Comparison of ENCODE assay signal across 11 mouse cellular contexts in the genomic region with DNA sequence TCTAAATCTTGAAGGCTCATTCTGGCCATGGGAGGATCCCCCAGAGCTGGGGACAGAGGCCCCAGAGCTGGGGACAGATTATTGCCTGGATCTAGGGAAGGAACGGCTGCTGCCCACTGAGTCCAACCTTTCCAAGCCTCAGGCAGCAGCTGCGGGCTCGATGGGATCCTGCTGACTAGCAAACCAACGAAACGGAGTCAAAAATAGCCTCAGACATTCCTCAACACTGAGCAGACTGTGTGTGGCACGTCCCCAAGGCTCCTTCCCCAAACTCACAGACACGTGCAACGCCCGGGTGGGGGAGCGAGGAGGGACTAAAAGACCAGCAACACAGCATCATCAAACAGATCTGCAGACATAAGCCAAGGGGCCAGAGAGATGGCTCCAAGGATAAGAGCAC. TPM values are rescaled to one million over a fixed set of nuclear protein-coding genes. Genes with fewer than 3 reads are reported as not detected.
A peak's percentile ranks its signal among the peaks of the same experiment; 100 is the strongest.
DNase-seq lines count a peak whose midpoint lies in the region; ATAC-seq and TF ChIP-seq lines count a peak whose summit lies in the region.
"Had no signal": no experiment of that assay in that cellular context is flagged by ENCODE, and none has a peak within 500 bp of the region (broad histone marks: within the 10 kb centered on the region; RNA-seq: fewer than 3 reads in every experiment).

No protein-coding gene starts in this region.

- H3K9me3 ChIP-seq in kidney, embryonic 15.5 days (replicated peaks) = no peaks in the 10 kb centered on the region
- H3K9me3 ChIP-seq: embryonic facial prominence, embryonic 12.5 days; hindbrain, embryonic 13.5 days had no signal

- intact Hi-C loops in left cerebral cortex, postnatal 25 days (cut with DNase I) = no loop called here

- no peak for TF ChIP-seq CTCF in bone marrow macrophage, adult 2 months (IDR thresholded peaks at IDR 0.05; ENCODE audit: low read depth, low read length)

- peak; percentile 91 for DNase-seq in heart, adult 11 months
- no peak for DNase-seq in heart, adult 9 months (ENCODE audit: low spot score in 2 of 2)
- peak; percentile 48 to 59 for DNase-seq in frontal cortex, postnatal 25 days (ENCODE audit: low spot score in 2 of 2)
- DNase-seq in left cerebral cortex, postnatal 25 days (ENCODE audit: low spot score in 2 of 2) = peak; percentile 66 to 92
- no peak for DNase-seq in adrenal gland, postnatal 14 days
- no peak for DNase-seq in c-Kit-positive CD71-positive TER-119-positive erythroid progenitor cells, embryonic 14.5 days (ENCODE audit: low spot score)

- no peak for ATAC-seq in kidney, embryonic 15.5 days (replicated peaks; ENCODE audit: low FRiP score)

- H3K27ac ChIP-seq in bone marrow macrophage, adult 2 months (ENCODE audit: insufficient read depth, low read depth, low read length) = peak overlapping the region; percentile 18
- H3K27ac ChIP-seq in kidney, embryonic 15.5 days = no peak overlapping the region
- H3K27ac ChIP-seq: embryonic facial prominence, embryonic 12.5 days; hindbrain, embryonic 13.5 days had no signal

- peaks cover 18% of the 10 kb centered on the region for H3K4me1 ChIP-seq in bone marrow macrophage, adult 2 months (ENCODE audit: control insufficient read depth, insufficient read depth, low read length)
- H3K4me1 ChIP-seq in kidney, embryonic 15.5 days = no peaks in the 10 kb centered on the region
- H3K4me1 ChIP-seq: embryonic facial prominence, embryonic 12.5 days; hindbrain, embryonic 13.5 days had no signal

- 74% methylated on average over 10 of the region's 10 CpGs for WGBS in kidney, embryonic 15.5 days

- TF ChIP-seq POLR2A in bone marrow macrophage, adult 2 months (IDR thresholded peaks at IDR 0.05; ENCODE audit: borderline replicate concordance, low read depth, low read length) = no peak

- no peak overlapping the region for H3K4me3 ChIP-seq in bone marrow macrophage, adult 2 months (ENCODE audit: insufficient read depth, low read length)
- no peak overlapping the region for H3K4me3 ChIP-seq in kidney, embryonic 15.5 days (replicated peaks)
- H3K4me3 ChIP-seq: embryonic facial prominence, embryonic 12.5 days; hindbrain, embryonic 13.5 days had no signal

- no peak overlapping the region for H3K9ac ChIP-seq in kidney, embryonic 15.5 days
- H3K9ac ChIP-seq: embryonic facial prominence, embryonic 12.5 days; hindbrain, embryonic 13.5 days had no signal

- peaks cover 8% of the 10 kb centered on the region; the same call in 1 of the 2 replicates for H3K27me3 ChIP-seq in kidney, embryonic 15.5 days

- no peaks in the 10 kb centered on the region for H3K36me3 ChIP-seq in kidney, embryonic 15.5 days
- H3K36me3 ChIP-seq: embryonic facial prominence, embryonic 12.5 days; hindbrain, embryonic 13.5 days had no signal

- H3K4me2 ChIP-seq in kidney, embryonic 15.5 days = no peak overlapping the region
- H3K4me2 ChIP-seq: embryonic facial prominence, embryonic 12.5 days; hindbrain, embryonic 13.5 days had no signal

RNA-seq across cellular contexts. Expression of a gene that starts 14.1 kb away (rescaled TPM):
- not detected in 2 replicates for polyA plus RNA-seq in bone marrow macrophage, adult 2 months (2012; ENCODE audit: insufficient read depth, insufficient read length, missing spikeins)
- total RNA-seq in left cerebral cortex, postnatal 25 days (2021) = under 1 TPM; 0.34 to 0.57 TPM
- not detected in 2 replicates for polyA plus RNA-seq in kidney, embryonic 15.5 days (2015; fragmentation: Nextera tagmentation; extraction: Ambion mirVana)
- total RNA-seq in adrenal gland, postnatal 14 days (2021) = not detected in 2 replicates
- total RNA-seq: layer of hippocampus, postnatal 36 days had no signal
- polyA plus RNA-seq: embryonic facial prominence, embryonic 12.5 days; hindbrain, embryonic 13.5 days had no signal

RNA-seq across cellular contexts. Expression of a gene that starts 24.3 kb away (rescaled TPM):
- polyA plus RNA-seq in bone marrow macrophage, adult 2 months (2012; ENCODE audit: insufficient read depth, insufficient read length, missing spikeins) = 24.8 and 27.5 TPM in 2 replicates
- total RNA-seq in left cerebral cortex, postnatal 25 days (2021) = under 1 TPM; 0.71 to 0.73 TPM
- 14.4 and 15.3 TPM in 2 replicates for polyA plus RNA-seq in kidney, embryonic 15.5 days (2015; fragmentation: Nextera tagmentation; extraction: Ambion mirVana)
- total RNA-seq in adrenal gland, postnatal 14 days (2021) = 5.2 and 7.9 TPM in 2 replicates

RNA-seq across cellular contexts. Expression of a gene that starts 38.6 kb away (rescaled TPM):
- polyA plus RNA-seq in bone marrow macrophage, adult 2 months (2012; ENCODE audit: insufficient read depth, insufficient read length, missing spikeins) = 35.8 and 36.5 TPM in 2 replicates
- total RNA-seq in left cerebral cortex, postnatal 25 days (2021) = 10 to 100 TPM; 38.1 to 40.2 TPM
- polyA plus RNA-seq in kidney, embryonic 15.5 days (2015; fragmentation: Nextera tagmentation; extraction: Ambion mirVana) = 28.0 and 32.8 TPM in 2 replicates
- 17.3 and 26.7 TPM in 2 replicates for total RNA-seq in adrenal gland, postnatal 14 days (2021)

RNA-seq across cellular contexts. Expression of a gene that starts 43.8 kb away (rescaled TPM):
- not detected in 2 replicates for polyA plus RNA-seq in bone marrow macrophage, adult 2 months (2012; ENCODE audit: insufficient read depth, insufficient read length, missing spikeins)
- total RNA-seq in left cerebral cortex, postnatal 25 days (2021) = 100 to 1,000 TPM; 243 to 246 TPM
- 6.8 and 7.3 TPM in 2 replicates for polyA plus RNA-seq in kidney, embryonic 15.5 days (2015; fragmentation: Nextera tagmentation; extraction: Ambion mirVana)
- total RNA-seq in adrenal gland, postnatal 14 days (2021) = 5.7 and 6.4 TPM in 2 replicates

Comparison
In these comparisons a context has a peak if more than half of its experiments do, and no peak if none do; other contexts are left out.
1. DNase-seq: peak in heart, adult 11 months (single experiment), frontal cortex, postnatal 25 days (2 of 2) and left cerebral cortex, postnatal 25 days (2 of 2); none in heart, adult 9 months (0 of 2), adrenal gland, postnatal 14 days (single experiment) and c-Kit-positive CD71-positive TER-119-positive erythroid progenitor cells, embryonic 14.5 days (single experiment).